Mouse (Mus musculus) E14TG2a.4 (cell line): ENCODE measurements at regions not wholly inside any gene's neighbourhood (a gene's known extent, or its start where the extent isn't known, plus 50 kb on each side); places are given as distances from the start of the nearest gene placed in this dataset.

ENCODE experiments used
- CTCF ChIP-seq: conservative IDR thresholded peaks from 2 replicates; pipeline ENCODE4 v1.5.1; 2014; ENCODE audit warnings: low read length
- NANOG ChIP-seq: IDR thresholded peaks from 2 replicates; pipeline ENCODE4 v1.6.1; 2014; ENCODE audit warnings: borderline replicate concordance, low read length, mixed read lengths

- TF ChIP-seq CTCF (no peak), NANOG (no peak)
Observed at GRCm38 (mm10) chr7:70274312-70274711, 92.2 kb downstream of the Nr2f2 start.
